Mouse (Mus musculus) cortical plate, adult 2 months (tissue): ENCODE measurements at regions not wholly inside any gene's neighbourhood (a gene's known extent, or its start where the extent isn't known, plus 50 kb on each side); places are given as distances from the start of the nearest gene placed in this dataset.

Source experiments
- H3K27ac ChIP-seq: fragments of 200-500 bp; 2 replicates; pipeline ENCODE4 v1.5.1; 2012; ENCODE audit warnings: low read length, control low read depth, inconsistent platforms; ENCODE audit not compliant: insufficient read depth
- H3K4me1 ChIP-seq: fragments of 200-500 bp; 2 replicates; pipeline ENCODE4 v1.6.1; 2011; ENCODE audit warnings: low read length; ENCODE audit not compliant: control insufficient read depth, insufficient read depth
- H3K4me3 ChIP-seq: fragments of 200-500 bp; 2 replicates; pipeline ENCODE4 v1.5.1; 2011; ENCODE audit warnings: mild to moderate bottlenecking, low read length, control low read depth; ENCODE audit not compliant: insufficient read depth
- CTCF ChIP-seq: fragments of 200-500 bp; IDR thresholded peaks from 2 replicates; pipeline ENCODE4 v1.5.1; 2011; ENCODE audit warnings: mild to moderate bottlenecking, control low read depth, low read length; ENCODE audit not compliant: insufficient read depth; ENCODE audit errors: extremely low read depth
- POLR2A ChIP-seq: fragments of 200-500 bp; IDR thresholded peaks from 2 replicates; pipeline ENCODE4 v1.6.1; 2011; ENCODE audit warnings: mild to moderate bottlenecking, low read length, control low read depth; ENCODE audit not compliant: insufficient read depth; ENCODE audit errors: extremely low read depth

DNA sequence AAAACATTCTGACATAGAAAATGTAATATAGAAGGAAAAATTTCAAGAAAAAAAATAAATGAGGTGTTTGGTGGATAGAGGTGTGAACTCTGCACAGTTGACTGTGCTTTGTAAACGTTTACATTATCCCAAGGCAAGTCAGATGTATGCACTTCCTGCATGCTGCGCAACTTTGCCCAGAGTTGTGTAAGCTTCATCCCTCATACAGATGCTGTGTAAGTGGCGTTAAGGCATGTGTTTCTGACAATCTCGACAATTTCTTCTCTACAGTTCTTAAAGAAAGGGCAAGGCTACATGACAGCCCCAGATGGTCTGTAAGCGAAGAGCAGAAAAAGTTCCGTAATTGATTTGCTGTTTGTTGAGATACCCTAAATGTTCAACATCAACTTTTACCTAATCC is 476.6 kb upstream of the Pitx2 start:
- H3K4me3 ChIP-seq = no peak overlapping the region
- no peak for TF ChIP-seq POLR2A
- TF ChIP-seq CTCF = no peak
- H3K4me1 ChIP-seq = no peaks in the 10 kb centered on the region
- no peak overlapping the region for H3K27ac ChIP-seq

DNA sequence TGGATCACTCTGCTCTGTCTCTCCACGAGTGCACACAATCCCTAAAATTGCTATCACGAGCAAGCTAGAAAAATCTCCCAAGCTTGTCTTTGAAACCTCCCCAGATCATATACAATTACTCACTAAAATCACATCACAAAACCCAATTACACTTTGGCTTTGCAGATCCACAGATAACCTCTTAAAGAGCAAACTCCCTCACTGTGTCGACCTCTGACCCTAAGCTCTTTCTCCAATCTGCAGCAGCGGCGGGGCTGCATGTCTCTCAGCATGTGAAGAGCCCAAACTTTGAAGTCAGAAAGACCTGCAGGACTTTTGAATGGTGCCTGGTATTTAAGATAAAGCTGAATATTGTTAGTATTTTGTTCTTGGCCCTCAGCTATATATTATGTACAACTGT is 479.4 kb upstream of the Pitx2 start:
- no peak overlapping the region for H3K27ac ChIP-seq
- no peaks in the 10 kb centered on the region for H3K4me1 ChIP-seq
- no peak for TF ChIP-seq CTCF
- no peak for TF ChIP-seq POLR2A
- no peak overlapping the region for H3K4me3 ChIP-seq

GRCm38 (mm10) chr3:128719226-128719625 is 480.5 kb upstream of the Pitx2 start:
- TF ChIP-seq POLR2A = no peak
- no peak for TF ChIP-seq CTCF
- Histone ChIP-seq H3K4me1 (no peaks in the 10 kb centered on the region), H3K4me3 (no peak overlapping the region), H3K27ac (no peak overlapping the region)

GRCm38 (mm10) chr3:128707270-128707669 is 492.4 kb upstream of the Pitx2 start:
- TF ChIP-seq CTCF (no peak), POLR2A (no peak)
- H3K4me1 ChIP-seq = no peaks in the 10 kb centered on the region
- no peak overlapping the region for H3K4me3 ChIP-seq
- no peak overlapping the region for H3K27ac ChIP-seq

DNA sequence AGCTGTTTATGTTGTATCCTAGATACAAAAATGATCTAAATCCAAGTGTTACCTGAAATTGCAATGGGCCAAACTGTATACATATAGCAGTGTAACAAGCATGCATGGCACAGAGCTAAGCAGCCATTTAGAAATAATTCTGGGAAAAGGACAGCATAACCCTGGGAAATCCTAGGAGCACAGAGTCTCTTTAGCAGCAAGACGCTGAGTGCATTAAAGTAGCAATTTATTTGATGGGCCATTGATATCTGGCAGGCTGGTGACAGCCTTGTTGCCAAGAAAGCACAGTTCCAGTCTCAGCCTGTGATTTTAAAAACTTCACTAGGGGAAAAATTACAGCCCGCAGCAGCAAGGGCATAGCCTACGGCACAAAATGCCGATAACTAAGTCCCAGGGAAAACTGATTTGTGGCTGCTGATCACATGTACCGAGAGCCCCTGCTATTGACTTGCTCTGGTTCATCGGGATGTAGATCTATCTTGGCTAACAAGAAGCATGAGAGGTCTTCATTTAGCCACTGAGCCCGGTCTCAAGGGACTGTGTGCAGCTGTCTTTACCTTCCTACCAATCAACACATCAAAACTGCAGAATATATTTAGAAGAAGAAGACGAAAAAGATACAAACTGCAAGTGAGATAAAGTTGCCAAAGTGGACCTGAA is 531.1 kb upstream of the Pitx2 start:
- TF ChIP-seq POLR2A (no peak), CTCF (no peak)
- H3K4me3 ChIP-seq = no peak overlapping the region
- no peak overlapping the region for H3K27ac ChIP-seq
- H3K4me1 ChIP-seq = no peaks in the 10 kb centered on the region

DNA sequence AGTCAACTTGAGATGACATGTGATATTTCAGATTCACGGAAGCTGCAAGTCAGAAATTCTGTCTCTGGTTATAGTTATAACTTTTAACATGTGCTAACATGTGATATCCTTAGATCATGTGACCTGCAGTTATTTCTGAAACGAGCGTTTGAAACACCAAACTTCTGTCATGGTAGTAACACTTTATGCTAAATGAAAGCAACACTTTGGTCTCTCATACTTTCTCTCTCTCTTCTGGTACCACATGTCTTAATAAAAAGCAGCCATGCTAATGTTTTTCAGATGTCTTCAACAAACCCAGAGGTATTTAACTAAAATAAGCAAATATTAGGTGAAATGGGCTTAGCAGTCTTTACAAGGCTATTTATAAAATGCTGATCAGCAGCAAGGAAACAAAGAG is 534.5 kb upstream of the Pitx2 start:
- no peak overlapping the region for H3K27ac ChIP-seq
- H3K4me3 ChIP-seq = no peak overlapping the region
- H3K4me1 ChIP-seq = no peaks in the 10 kb centered on the region
- TF ChIP-seq CTCF (no peak), POLR2A (no peak)

DNA sequence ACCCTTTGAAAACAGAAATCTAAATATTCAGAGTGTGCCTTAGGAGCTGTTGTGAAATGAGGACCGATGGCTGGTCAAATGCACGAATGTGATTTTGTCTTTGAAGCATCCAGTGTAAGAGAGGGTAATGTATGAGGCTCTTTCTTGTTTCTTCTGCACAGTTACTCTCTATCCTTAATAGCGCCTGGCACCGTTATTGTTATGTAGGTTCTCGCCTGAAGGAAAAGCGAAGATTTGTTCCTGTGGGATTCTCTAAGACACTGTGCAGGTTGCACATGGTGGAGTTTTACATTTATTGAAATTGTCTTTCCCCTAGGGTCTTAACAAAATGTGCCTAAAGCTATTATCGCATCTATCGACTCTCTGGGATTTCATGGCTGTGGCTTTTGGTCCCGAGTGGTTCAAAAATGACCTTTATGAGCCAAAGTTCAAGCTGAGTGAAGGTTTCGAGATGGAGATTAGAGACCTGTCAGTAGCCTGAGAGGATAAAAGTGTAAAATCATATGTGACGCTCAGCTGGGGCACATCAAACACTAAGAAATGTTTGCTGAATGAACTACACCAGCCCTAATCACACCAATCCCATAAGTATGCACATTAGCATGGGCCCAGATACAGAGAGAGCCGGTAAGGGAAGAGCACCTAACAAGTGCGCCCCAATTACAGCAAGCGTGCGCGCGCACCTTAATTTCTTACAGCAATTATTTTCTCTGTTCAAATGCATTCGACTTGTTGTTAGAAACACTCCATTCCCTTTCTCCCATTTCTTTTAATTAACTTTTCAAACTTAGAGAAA is 562.5 kb upstream of the Pitx2 start:
- no peaks in the 10 kb centered on the region for H3K4me1 ChIP-seq
- TF ChIP-seq POLR2A (no peak), CTCF (no peak)
- H3K27ac ChIP-seq = no peak overlapping the region
- no peak overlapping the region for H3K4me3 ChIP-seq

DNA sequence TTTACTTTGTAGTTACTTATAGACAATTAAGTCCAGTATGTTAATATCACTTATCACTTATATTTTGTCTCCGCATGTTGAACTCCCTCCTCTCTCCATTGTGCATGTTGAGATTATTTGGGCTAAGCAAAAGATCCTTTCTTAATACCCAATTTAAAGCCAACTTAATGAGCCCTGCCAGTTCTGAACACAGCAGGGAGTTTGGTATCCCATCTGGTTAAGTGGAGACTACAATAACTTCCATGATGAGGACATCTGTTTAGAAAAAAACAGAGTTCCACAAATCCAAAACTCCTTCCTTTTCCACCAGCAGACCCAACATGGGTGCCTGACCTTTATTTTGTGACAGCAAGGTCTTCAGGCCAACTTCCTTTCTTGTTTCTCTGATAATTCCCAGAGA is 572.0 kb upstream of the Pitx2 start:
- Histone ChIP-seq H3K4me1 (no peaks in the 10 kb centered on the region), H3K27ac (no peak overlapping the region), H3K4me3 (no peak overlapping the region)
- TF ChIP-seq POLR2A (no peak), CTCF (no peak)

DNA sequence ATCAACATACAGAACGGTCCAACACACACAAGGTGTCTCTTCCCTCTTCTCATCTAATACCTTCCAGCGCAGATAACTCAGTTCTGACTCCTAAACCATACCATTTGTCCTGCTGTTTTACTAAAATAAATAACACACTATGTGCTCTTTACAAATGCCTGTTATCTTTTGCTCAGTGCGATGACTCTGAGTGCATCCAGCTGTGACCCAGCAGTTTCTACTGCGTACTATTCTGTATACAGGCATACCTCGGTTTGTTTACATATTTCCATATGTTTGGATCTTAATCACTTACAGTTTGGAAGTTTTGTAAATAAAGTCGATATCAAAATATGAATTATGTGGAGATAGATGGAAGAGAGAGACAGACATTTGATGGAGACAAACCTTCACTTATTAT is 583.0 kb upstream of the Pitx2 start:
- Histone ChIP-seq H3K27ac (no peak overlapping the region), H3K4me3 (no peak overlapping the region), H3K4me1 (no peaks in the 10 kb centered on the region)
- no peak for TF ChIP-seq CTCF

DNA sequence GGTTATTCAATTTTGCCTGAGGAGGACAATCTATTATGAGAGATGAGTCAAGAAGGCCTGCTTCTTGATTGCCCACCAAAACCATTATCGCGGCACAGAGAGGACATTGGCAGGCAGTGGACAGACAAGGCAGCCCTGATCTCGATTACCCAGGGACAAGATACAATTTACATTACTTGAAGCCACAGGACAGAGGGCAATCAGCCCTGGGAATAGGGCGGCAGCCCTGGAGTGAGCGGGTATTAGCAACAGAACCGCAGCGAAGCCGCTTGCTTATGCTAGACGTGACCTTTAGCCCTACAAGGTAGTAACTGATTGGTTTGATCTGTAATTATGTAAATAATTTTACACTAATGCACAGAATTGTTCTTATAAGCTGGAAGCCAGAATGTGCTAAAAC is 586.0 kb upstream of the Pitx2 start:
- no peak overlapping the region for H3K4me3 ChIP-seq
- H3K4me1 ChIP-seq = no peaks in the 10 kb centered on the region
- H3K27ac ChIP-seq = no peak overlapping the region
- TF ChIP-seq POLR2A = no peak
- TF ChIP-seq CTCF = no peak
